Mouse (Mus musculus): Measurements from ENCODE around the gene Cfap97.
"Not testable (repeated sequence)": the region's sequence is repeated elsewhere in the genome, so short reads cannot be mapped to it uniquely, and the experiment has no call there.

Gene Cfap97

GRCm38 (mm10) chr8:46151202-46152062 lies at the start of gene Cfap97:
Cfap97 (plus strand) TSS chr8:46151771.
- peak; percentile 65 for DNase-seq

DNA sequence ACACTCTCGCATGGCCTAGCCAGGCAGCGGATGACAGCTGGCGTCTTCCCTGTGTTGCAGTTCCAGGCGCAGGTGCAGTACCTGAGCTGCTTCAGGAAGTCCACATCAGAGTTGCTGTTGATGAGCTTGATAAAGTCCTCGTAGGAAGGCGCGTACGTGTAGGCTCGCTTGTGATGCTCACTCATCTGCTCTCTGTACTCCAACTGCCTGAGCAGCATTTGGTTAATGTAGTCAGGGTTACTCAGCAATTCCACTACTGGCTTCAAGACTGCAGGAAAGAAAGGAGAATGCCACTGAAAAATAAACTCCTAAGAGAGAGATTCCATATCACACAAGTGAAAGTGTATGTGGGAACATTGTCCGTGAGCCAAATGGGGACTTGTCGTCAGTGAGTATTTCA lies 48.1 kb upstream of the Cfap97 start:
- DNase-seq, result no peak

- no peak for DNase-seq
Measured at GRCm38 (mm10) chr8:46107690-46108089, 43.9 kb upstream of the Cfap97 start.

- not testable (repeated sequence) for DNase-seq
Measured at GRCm38 (mm10) chr8:46113421-46114170, 38.0 kb upstream of the Cfap97 start.

GRCm38 (mm10) chr8:46117172-46117571 lies 34.4 kb upstream of the Cfap97 start:
- no peak for DNase-seq

- DNase-seq, result no peak
Measured at GRCm38 (mm10) chr8:46119176-46119575, 32.4 kb upstream of the Cfap97 start.

DNA sequence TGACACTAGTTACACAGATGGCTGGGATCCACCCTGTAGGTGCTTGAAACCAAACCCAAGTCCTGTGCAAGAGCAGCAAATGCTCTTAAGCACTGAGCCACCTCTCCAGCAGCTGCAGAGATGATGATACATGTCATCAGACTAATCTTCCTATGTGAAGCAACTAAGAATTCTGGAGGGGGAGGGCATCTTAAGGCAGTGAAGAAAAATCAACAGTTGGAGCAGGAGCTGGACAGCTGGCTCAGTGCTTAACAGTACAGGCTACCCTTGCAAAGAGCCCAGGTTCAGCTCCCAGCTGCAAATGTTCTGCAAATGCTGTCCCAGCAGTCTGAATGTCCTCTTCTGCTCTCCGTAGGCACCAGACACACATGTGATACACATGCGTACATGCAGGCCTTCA lies 29.1 kb upstream of the Cfap97 start:
- no peak for DNase-seq

DNA sequence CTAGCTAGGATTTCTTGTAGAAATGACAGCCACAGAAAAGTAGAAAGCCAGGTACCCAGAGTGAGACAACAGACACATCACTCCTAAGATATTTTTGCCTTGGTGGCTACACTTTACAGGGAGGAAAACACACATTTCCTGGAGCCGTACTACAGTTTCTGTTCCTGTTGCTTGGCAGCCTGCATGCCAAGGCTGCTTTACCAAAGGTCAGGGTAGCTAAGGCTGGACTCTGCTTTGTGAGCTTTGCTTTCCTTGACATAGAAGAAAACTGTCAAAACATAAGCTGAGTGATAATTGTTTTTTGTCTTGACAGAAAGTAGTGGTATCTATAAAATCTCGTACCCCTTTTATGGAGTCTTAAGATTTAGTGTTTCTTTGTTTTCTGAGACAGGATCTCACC lies 21.1 kb upstream of the Cfap97 start:
- no peak for DNase-seq

DNA sequence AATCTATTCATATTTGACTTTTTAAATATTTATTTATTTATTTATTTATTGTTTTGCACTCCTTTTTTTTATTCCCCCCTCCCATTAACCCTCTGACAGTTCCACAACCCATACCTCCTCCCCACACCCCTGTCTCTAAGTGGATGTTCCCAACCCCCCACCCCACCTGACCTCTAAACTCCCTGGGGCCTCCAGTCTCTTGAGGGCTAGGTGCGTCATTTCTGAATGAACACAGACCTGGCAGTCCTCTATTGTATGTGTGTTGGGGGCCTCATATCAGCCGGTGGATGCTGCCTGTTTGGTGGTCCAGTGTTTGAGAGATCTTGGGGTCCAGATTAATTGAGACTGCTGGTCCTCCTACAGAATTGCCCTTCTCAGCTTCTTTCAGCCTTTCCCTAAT lies 16.0 kb upstream of the Cfap97 start:
- DNase-seq, result not testable (repeated sequence)

DNA sequence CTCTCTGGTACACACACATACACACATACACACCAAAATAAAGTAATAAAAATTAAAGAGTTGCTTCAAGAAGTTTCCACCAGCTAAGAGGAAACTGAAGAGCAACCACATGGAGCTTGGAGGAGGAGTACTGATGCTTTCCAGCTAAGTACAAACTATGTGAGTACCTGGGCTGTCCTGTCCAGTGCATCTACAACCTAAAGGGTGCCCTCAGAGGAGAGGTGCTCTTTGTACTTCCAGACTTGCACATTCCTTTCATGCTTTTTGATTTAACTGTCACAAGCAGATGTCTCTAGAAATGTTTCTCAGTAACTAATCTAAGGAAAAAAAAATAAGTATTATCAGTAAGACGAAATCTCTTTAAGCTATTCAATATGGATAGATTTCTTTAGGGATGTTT lies 14.2 kb upstream of the Cfap97 start:
- no peak for DNase-seq

GRCm38 (mm10) chr8:46137843-46138596 lies 13.6 kb upstream of the Cfap97 start:
- no peak for DNase-seq

- DNase-seq, result no peak
Measured at GRCm38 (mm10) chr8:46140376-46141120, 11.0 kb upstream of the Cfap97 start.

DNA sequence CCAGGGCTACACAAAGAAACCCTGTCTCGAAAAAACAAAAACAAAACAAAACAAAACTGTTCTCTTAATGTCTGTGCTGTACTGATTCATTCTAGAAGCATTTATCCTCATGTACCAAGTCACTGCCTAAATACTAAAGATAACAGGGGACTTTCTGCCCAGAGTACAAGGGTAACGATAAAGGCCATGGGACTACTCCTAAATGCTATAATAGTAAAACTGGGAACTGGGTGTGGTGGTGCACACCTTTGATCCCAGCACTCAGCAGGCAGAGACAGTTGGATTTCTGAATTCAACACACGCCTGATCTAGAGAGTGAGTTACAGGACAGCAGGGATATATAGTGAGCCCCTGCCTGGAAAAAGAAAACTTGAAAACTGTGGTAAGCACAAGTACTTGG lies 9.9 kb upstream of the Cfap97 start:
- no peak for DNase-seq

DNA sequence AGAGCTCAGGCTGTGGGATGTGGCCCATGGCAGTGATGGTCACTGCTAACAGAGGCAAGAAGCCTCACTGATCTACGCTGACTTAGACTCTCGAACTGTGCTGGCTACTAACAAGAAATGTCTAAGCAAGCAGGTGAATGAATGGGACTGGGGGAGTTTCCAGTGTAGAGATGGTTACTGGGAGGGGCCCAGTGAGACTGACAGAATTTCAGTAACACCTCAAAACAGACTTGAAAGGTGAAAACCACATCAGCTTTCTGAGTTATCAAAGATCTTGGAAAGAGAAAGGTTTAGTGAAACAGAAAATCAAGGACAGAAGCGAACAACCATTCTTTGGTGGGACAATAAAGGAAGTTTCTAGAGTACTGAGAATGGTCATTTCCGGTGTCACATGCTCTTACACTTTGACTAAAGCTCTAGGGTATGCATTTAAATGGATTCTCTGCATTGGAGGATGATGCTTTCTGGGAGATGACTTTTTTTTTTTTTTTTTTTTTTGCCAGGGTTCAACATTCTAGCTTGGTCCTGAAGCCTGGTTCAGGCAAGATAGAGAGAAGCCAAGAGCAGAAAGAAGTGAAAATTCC lies 9.0 kb upstream of the Cfap97 start:
- DNase-seq, result no peak

DNA sequence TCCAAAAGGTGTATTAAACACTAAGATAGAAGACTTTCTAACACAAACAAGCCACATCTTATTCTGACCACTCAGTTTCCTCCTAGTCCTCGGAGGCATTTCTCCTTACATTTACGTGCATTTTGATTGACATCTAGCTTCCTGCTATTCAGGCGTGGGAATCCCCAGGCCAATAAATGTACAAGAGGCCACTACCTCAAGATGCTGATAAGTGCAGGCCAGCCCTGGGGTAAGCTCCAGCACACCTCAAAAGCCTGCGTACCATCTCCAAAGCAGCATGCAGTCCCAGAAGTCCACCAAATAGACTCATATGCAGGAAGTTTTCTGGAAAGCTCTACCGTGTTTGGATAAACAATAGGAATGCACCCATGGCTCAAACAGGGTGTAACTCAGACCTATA lies 8.1 kb upstream of the Cfap97 start:
- no peak for DNase-seq

- no peak for DNase-seq
Measured at GRCm38 (mm10) chr8:46143924-46144323, 7.6 kb upstream of the Cfap97 start.

DNA sequence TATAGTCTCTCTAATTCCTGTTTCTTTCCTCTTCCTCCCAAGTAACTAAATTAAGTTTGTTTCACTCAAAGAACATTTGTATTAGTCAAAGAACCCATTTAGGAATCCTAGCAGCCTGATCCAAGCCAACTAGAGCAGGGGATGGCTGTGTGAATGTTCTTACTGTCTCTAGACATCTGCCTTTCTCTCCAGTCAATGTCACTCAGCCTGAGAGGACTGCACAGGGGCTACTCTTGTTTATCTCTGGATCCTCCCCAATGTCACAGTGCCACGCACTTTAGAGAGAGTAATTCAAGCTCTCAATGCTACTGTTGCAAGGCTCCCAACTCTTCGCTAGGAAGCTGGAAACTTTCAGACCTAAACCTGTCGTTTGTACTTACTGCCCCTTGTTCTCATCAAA lies 5.4 kb upstream of the Cfap97 start:
- no peak for DNase-seq

DNA sequence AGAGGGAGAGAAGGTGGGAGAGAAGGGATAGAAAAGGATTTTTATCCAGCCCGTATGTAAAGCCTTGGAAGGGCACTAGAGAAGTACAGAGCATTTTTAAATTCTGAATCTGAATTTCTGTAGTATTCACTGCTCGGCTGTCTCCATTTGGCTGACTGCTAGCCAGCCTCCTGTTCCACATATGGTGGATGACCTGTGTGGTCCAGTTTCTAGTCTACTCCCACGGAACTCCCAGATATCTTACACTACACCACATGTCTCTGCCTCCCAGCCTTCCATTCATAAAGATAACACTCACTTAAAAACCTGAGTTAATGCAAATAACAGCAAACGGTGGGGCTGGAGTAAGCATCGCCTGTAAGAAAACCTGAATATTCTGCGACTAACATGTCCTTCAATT lies 2.3 kb upstream of the Cfap97 start:
- DNase-seq, result no peak

- DNase-seq, result no peak
Measured at GRCm38 (mm10) chr8:46149782-46150181, 1.8 kb upstream of the Cfap97 start.

GRCm38 (mm10) chr8:46152064-46153031 lies 777 bp downstream of the Cfap97 start, which contains the start of gene Snx25:
Snx25 (minus strand) TSS chr8:46152159.
- peak; percentile 95 for DNase-seq

DNA sequence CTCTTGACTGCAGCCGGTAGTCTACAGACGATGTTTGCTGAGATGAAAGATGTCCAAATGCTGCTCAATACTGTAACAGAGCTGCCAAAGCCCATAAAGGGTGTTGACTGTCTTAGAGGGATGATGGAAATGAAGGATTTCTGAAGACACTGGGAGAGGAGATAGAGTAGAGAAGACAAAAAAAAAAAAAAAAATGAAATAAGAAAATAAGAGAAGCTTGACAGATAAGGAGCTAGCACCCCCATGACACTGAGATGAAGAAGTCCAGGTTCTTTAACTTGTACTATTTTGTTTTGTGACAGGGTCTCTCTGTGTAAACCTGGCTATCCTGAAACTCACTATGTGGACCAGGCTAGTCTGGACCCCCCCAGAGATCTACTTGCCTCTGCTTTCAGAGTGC lies 1.5 kb downstream of the Cfap97 start:
- DNase-seq, result no peak

Data from cerebellum, adult 11 months (tissue).